Mouse (Mus musculus) CH12.LX (cell line): ENCODE data around the gene Itk. TPM values are rescaled to one million over a fixed set of nuclear protein-coding genes. Genes with fewer than 3 reads are reported as not detected.
A peak's percentile ranks its signal among the peaks of the same experiment; 100 is the strongest.

Source experiments
- DNase-seq: peaks from one replicate; pipeline ENCODE4 v3.0.0-alpha.2; 2013; ENCODE audit errors: extremely low read depth
- H3K27ac ChIP-seq: 2 replicates; pipeline ENCODE4 v1.5.1; 2012; ENCODE audit warnings: low read depth, mild to moderate bottlenecking, control low read depth, moderate library complexity; ENCODE audit not compliant: insufficient read depth
- H3K27me3 ChIP-seq: replicated peaks from 2 replicates; pipeline ENCODE3; 2012; ENCODE audit warnings: inconsistent platforms
- H3K36me3 ChIP-seq, 2 experiments: replicated peaks in 1 of 2; 2 replicates each; pipeline versions ENCODE3 to v1.6.1; 2012; ENCODE audit warnings: inconsistent platforms in 1 of 2, low read length in 1 of 2, mild to moderate bottlenecking in 1 of 2, mixed read lengths in 1 of 2, moderate library complexity in 1 of 2; ENCODE audit not compliant: control insufficient read depth in 1 of 2, insufficient read depth in 1 of 2
- H3K4me1 ChIP-seq, 2 experiments: 2 replicates each; pipeline ENCODE4 v1.6.1; 2012; ENCODE audit warnings: inconsistent platforms in 1 of 2, moderate library complexity in 1 of 2; ENCODE audit not compliant: insufficient read depth in 2 of 2, control insufficient read depth in 1 of 2
- H3K4me2 ChIP-seq: 2 replicates; pipeline ENCODE4 v1.6.1; 2012; ENCODE audit warnings: low read depth, mild to moderate bottlenecking, control low read depth; ENCODE audit not compliant: poor library complexity, insufficient read depth, severe bottlenecking
- H3K4me3 ChIP-seq, 3 experiments: fragments of 150-350 bp in 1 of 3; sonication (generic) in 1 of 3; replicated peaks in 1 of 3; 2 replicates each; pipeline versions ENCODE3 to v1.5.1; 2011 to 2012; ENCODE audit warnings: low read depth in 2 of 3, low read length in 2 of 3, mild to moderate bottlenecking in 2 of 3, moderate library complexity in 2 of 3, control low read depth in 1 of 3, improper control_type of control experiment in 1 of 3, inconsistent platforms in 1 of 3, mixed read lengths in 1 of 3; ENCODE audit not compliant: poor library complexity in 1 of 3
- H3K79me2 ChIP-seq: replicated peaks from 2 replicates; pipeline ENCODE4 v1.6.1; 2012; ENCODE audit warnings: mild to moderate bottlenecking, moderate library complexity; ENCODE audit not compliant: control insufficient read depth, poor library complexity, insufficient read depth, severe bottlenecking; ENCODE audit errors: extremely low read depth
- H3K9ac ChIP-seq: 2 replicates; pipeline ENCODE4 v1.6.1; 2012; ENCODE audit warnings: low read depth, mild to moderate bottlenecking, control low read depth, moderate library complexity; ENCODE audit not compliant: insufficient read depth
- H3K9me3 ChIP-seq: replicated peaks from 2 replicates; pipeline ENCODE3; 2012; ENCODE audit warnings: low read length, inconsistent platforms, mixed read lengths
- BHLHE40 ChIP-seq: IDR thresholded peaks from 2 replicates; pipeline ENCODE4 v1.6.1; 2011; ENCODE audit warnings: mild to moderate bottlenecking, low read depth, low read length, improper control_type of control experiment
- CHD1 ChIP-seq: IDR thresholded peaks from 2 replicates; pipeline ENCODE4 v1.6.1; 2012; ENCODE audit warnings: low read depth, low read length, improper control_type of control experiment, inconsistent platforms
- CHD2 ChIP-seq: IDR thresholded peaks from 2 replicates; pipeline ENCODE4 v1.6.1; 2011; ENCODE audit warnings: low read length, improper control_type of control experiment
- CTCF ChIP-seq, 2 experiments: IDR thresholded peaks in 1 of 2; conservative IDR thresholded peaks in 1 of 2; 2 replicates each; pipeline ENCODE4 v1.5.1; 2011 to 2012; ENCODE audit warnings: low read depth in 2 of 2, low read length in 2 of 2, improper control_type of control experiment in 1 of 2, inconsistent platforms in 1 of 2, mild to moderate bottlenecking in 1 of 2, moderate library complexity in 1 of 2
- E2F4 ChIP-seq: IDR thresholded peaks from 2 replicates; pipeline ENCODE4 v1.6.1; 2011; ENCODE audit warnings: low read depth, low read length, improper control_type of control experiment; ENCODE audit not compliant: insufficient replicate concordance
- ELF1 ChIP-seq: IDR thresholded peaks from 2 replicates; pipeline ENCODE4 v1.6.1; 2014; ENCODE audit warnings: low read depth, mild to moderate bottlenecking, inconsistent platforms, low read length, improper control_type of control experiment
- EP300 ChIP-seq: IDR thresholded peaks from 2 replicates; pipeline ENCODE4 v1.6.1; 2011; ENCODE audit warnings: low read length, improper control_type of control experiment
- ETS1 ChIP-seq: conservative IDR thresholded peaks from 2 replicates; pipeline ENCODE4 v1.6.1; 2012; ENCODE audit warnings: low read depth, mild to moderate bottlenecking, inconsistent platforms, low read length, improper control_type of control experiment, moderate library complexity
- GABPA ChIP-seq: IDR thresholded peaks from 2 replicates; pipeline ENCODE4 v1.6.1; 2012; ENCODE audit warnings: low read depth, low read length, improper control_type of control experiment, inconsistent platforms; ENCODE audit not compliant: insufficient replicate concordance
- HCFC1 ChIP-seq: IDR thresholded peaks from 2 replicates; pipeline ENCODE4 v1.6.1; 2012; ENCODE audit warnings: low read depth, mild to moderate bottlenecking, inconsistent platforms, low read length, improper control_type of control experiment
- IRF4 ChIP-seq: IDR thresholded peaks from 2 replicates; pipeline ENCODE4 v1.6.1; 2014; ENCODE audit warnings: low read depth, mild to moderate bottlenecking, inconsistent platforms, low read length, improper control_type of control experiment
- JUN ChIP-seq: IDR thresholded peaks from 2 replicates; pipeline ENCODE4 v1.6.1; 2011; ENCODE audit warnings: low read depth, mild to moderate bottlenecking, low read length, improper control_type of control experiment, moderate library complexity; ENCODE audit not compliant: insufficient read depth
- JUND ChIP-seq: conservative IDR thresholded peaks from 2 replicates; pipeline ENCODE4 v1.6.1; 2011; ENCODE audit warnings: low read depth, low read length, improper control_type of control experiment
- KAT2A ChIP-seq: IDR thresholded peaks from 2 replicates; pipeline ENCODE4 v1.6.1; 2012; ENCODE audit warnings: low read length, improper control_type of control experiment, inconsistent platforms; ENCODE audit not compliant: insufficient replicate concordance
- MAFK ChIP-seq: IDR thresholded peaks from 2 replicates; pipeline ENCODE4 v1.6.1; 2011; ENCODE audit warnings: low read length, improper control_type of control experiment; ENCODE audit not compliant: insufficient replicate concordance
- MAX ChIP-seq: IDR thresholded peaks from 2 replicates; pipeline ENCODE4 v1.6.1; 2011; ENCODE audit warnings: low read length, improper control_type of control experiment
- MAZ ChIP-seq: IDR thresholded peaks from 2 replicates; pipeline ENCODE4 v1.6.1; 2012; ENCODE audit warnings: low read depth, mild to moderate bottlenecking, inconsistent platforms, low read length, improper control_type of control experiment, moderate library complexity
- MEF2A ChIP-seq: IDR thresholded peaks from 2 replicates; pipeline ENCODE4 v1.6.1; 2014; ENCODE audit warnings: low read depth, mild to moderate bottlenecking, inconsistent platforms, low read length, improper control_type of control experiment, borderline replicate concordance
- MXI1 ChIP-seq: IDR thresholded peaks from 2 replicates; pipeline ENCODE4 v1.6.1; 2011; ENCODE audit warnings: mild to moderate bottlenecking, low read depth, low read length, improper control_type of control experiment
- MYC ChIP-seq: IDR thresholded peaks from 2 replicates; pipeline ENCODE4 v1.6.1; 2011; ENCODE audit warnings: low read depth, mild to moderate bottlenecking, improper control_type of control experiment, low read length
- NELFE ChIP-seq: IDR thresholded peaks from 2 replicates; pipeline ENCODE4 v1.6.1; 2011; ENCODE audit warnings: low read depth, low read length, improper control_type of control experiment
- NRF1 ChIP-seq: IDR thresholded peaks from 2 replicates; pipeline ENCODE4 v1.6.1; 2014; ENCODE audit warnings: low read depth, mild to moderate bottlenecking, inconsistent platforms, low read length, improper control_type of control experiment, moderate library complexity
- PAX5 ChIP-seq: IDR thresholded peaks from 2 replicates; pipeline ENCODE4 v1.6.1; 2012; ENCODE audit warnings: low read length, inconsistent platforms, mixed read lengths
- POLR2A ChIP-seq: IDR thresholded peaks from 2 replicates; pipeline ENCODE4 v1.6.1; 2011; ENCODE audit warnings: low read depth, mild to moderate bottlenecking, improper control_type of control experiment, low read length
- POLR2AphosphoS2 ChIP-seq: IDR thresholded peaks from 2 replicates; pipeline ENCODE4 v1.6.1; 2011; ENCODE audit warnings: low read depth, low read length, improper control_type of control experiment
- RAD21 ChIP-seq: IDR thresholded peaks from 2 replicates; pipeline ENCODE4 v1.6.1; 2011; ENCODE audit warnings: low read depth, mild to moderate bottlenecking, low read length, improper control_type of control experiment, moderate library complexity
- RCOR1 ChIP-seq: conservative IDR thresholded peaks from 2 replicates; pipeline ENCODE4 v1.6.1; 2012; ENCODE audit warnings: low read depth, mild to moderate bottlenecking, inconsistent platforms, low read length, improper control_type of control experiment
- SIN3A ChIP-seq: IDR thresholded peaks from 2 replicates; pipeline ENCODE4 v1.6.1; 2012; ENCODE audit warnings: low read length, improper control_type of control experiment, inconsistent platforms
- SMC3 ChIP-seq: IDR thresholded peaks from 2 replicates; pipeline ENCODE4 v1.6.1; 2011; ENCODE audit warnings: low read depth, low read length, improper control_type of control experiment
- TBP ChIP-seq: conservative IDR thresholded peaks from 2 replicates; pipeline ENCODE4 v1.6.1; 2011; ENCODE audit warnings: low read depth, low read length, improper control_type of control experiment
- TCF12 ChIP-seq: IDR thresholded peaks from 2 replicates; pipeline ENCODE4 v1.6.1; 2014; ENCODE audit warnings: low read depth, mild to moderate bottlenecking, inconsistent platforms, low read length, improper control_type of control experiment
- UBTF ChIP-seq: IDR thresholded peaks from 2 replicates; pipeline ENCODE4 v1.6.1; 2012; ENCODE audit warnings: low read depth, mild to moderate bottlenecking, inconsistent platforms, low read length, improper control_type of control experiment, moderate library complexity
- USF1 ChIP-seq: IDR thresholded peaks from 2 replicates; pipeline ENCODE4 v1.6.1; 2014; ENCODE audit warnings: low read depth, mild to moderate bottlenecking, inconsistent platforms, low read length, improper control_type of control experiment
- USF2 ChIP-seq: conservative IDR thresholded peaks from 2 replicates; pipeline ENCODE4 v1.6.1; 2011; ENCODE audit warnings: low read depth, low read length, improper control_type of control experiment
- ZC3H11A ChIP-seq: IDR thresholded peaks from 2 replicates; pipeline ENCODE4 v1.6.1; 2012; ENCODE audit warnings: low read depth, mild to moderate bottlenecking, inconsistent platforms, low read length, improper control_type of control experiment
- ZKSCAN1 ChIP-seq: IDR thresholded peaks from 2 replicates; pipeline ENCODE4 v1.6.1; 2012; ENCODE audit warnings: low read depth, inconsistent platforms, low read length, improper control_type of control experiment, borderline replicate concordance
- ZMIZ1 ChIP-seq: IDR thresholded peaks from 2 replicates; pipeline ENCODE4 v1.6.1; 2012; ENCODE audit warnings: low read depth, mild to moderate bottlenecking, inconsistent platforms, low read length, improper control_type of control experiment
- ZNF384 ChIP-seq: IDR thresholded peaks from 2 replicates; pipeline ENCODE4 v1.6.1; 2012; ENCODE audit warnings: low read depth, low read length, improper control_type of control experiment, inconsistent platforms
- dilution Hi-C: fragments of 300-500 bp; cut with MboI; formaldehyde crosslinking; loops from 2 replicates; pipeline ENCODE4 v1.14.3; 2020; ENCODE audit warnings: low sequenced_read_pairs; ENCODE audit not compliant: extremely low pct_unique_long_range_greater_than_20kb, extremely low pct_ligation_motif_present
- in situ Hi-C: fragments of 300-500 bp; cut with MboI; formaldehyde crosslinking; loops from 3 replicates; pipeline ENCODE4 v1.14.3; 2019; ENCODE audit warnings: low sequenced_read_pairs, low pct_ligation_motif_present, low pct_unique_long_range_greater_than_20kb, mixed read lengths
- polyA plus RNA-seq: library from polyadenylated mRNA; unstranded; fragments of >175 nt; gene quantifications from 2 replicates; pipeline ENCODE4 v1.2.1, GENCODE M21; 2012; ENCODE audit warnings: low read depth; ENCODE audit not compliant: insufficient read length
- total RNA-seq, 2 experiments: library from RNA; depleted of rRNA; stranded (reverse); fragments of 300-350 nt in 1 of 2; fragments of >200 nt in 1 of 2; gene quantifications; 2 replicates each; pipeline ENCODE4 v1.2.3; 2012 to 2014

Itk gene
- total and polyA plus RNA-seq, 3 experiments = 0.11 to 0.64 (median 0.17) TPM

DNA sequence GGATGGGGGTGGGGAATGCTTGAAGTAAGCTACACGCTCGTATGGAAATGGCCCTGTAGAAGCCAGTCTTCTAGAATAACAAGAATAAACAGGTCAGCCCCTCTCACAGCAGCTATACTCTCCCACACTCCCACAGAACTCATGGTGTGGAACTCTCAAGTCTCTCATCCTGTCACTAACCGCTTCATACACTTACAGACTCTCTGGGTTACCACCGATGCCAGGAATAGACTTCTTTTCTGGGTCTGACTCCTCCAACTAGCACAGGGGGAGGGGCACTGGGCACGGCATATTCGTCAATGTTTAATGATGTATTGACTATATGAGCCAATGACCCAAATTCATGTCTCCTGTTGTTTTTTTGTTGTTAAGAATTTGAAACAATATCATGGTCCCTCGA, 82.5 kb downstream of the Itk start:
- dilution Hi-C loops = no loop called here
- peaks cover 22 to 50% of the 10 kb centered on the region in 2 experiments for H3K4me1 ChIP-seq
- H3K36me3 ChIP-seq = peaks cover 12 to 40% of the 10 kb centered on the region in 2 experiments
- no peaks in the 10 kb centered on the region for H3K27me3 ChIP-seq
- H3K4me3 ChIP-seq = peak overlapping the region; percentile 41 to 56 (median 50)
- TF ChIP-seq CHD1 = peak; percentile 69
- TF ChIP-seq IRF4 = peak; percentile 93
- peak; percentile 37 for TF ChIP-seq ZNF384
- 0 out of 2 replicates have a peak, but pooled peaks have one; percentile 26 for TF ChIP-seq TBP
- TF ChIP-seq UBTF = no peak
- 0 out of 2 replicates have a peak, but pooled peaks have one; percentile 62 for TF ChIP-seq MAFK
- TF ChIP-seq EP300 = peak; percentile 82
- no peak; the same call in 1 of the 2 replicates for TF ChIP-seq HCFC1
- TF ChIP-seq JUN = 0 out of 2 replicates have a peak, but pooled peaks have one; percentile 31
- TF ChIP-seq USF1 = no peak
- TF ChIP-seq USF2 = no peak
- no peak; the same call in 1 of the 2 replicates for TF ChIP-seq RCOR1
- TF ChIP-seq MAZ = no peak
- TF ChIP-seq ELF1 = no peak
- TF ChIP-seq MEF2A = peak; percentile 98
- TF ChIP-seq MAX = peak; percentile 77
- TF ChIP-seq E2F4 = no peak
- TF ChIP-seq ZC3H11A = no peak
- peak; percentile 95 for TF ChIP-seq ETS1
- TF ChIP-seq NRF1 = no peak
- TF ChIP-seq NELFE = 0 out of 2 replicates have a peak, but pooled peaks have one; percentile 25
- peak; percentile 72; the same call in 1 of the 2 replicates for TF ChIP-seq MXI1
- 0 out of 2 replicates have a peak, but pooled peaks have one; percentile 14 for TF ChIP-seq KAT2A
- peak; percentile 81 for TF ChIP-seq BHLHE40
- no peak; the same call in 1 of the 2 replicates for TF ChIP-seq RAD21
- peak; percentile 92 for TF ChIP-seq CHD2
- TF ChIP-seq POLR2A = no peak
- TF ChIP-seq SIN3A = peak; percentile 80
- TF ChIP-seq JUND = peak; percentile 52
- no peak for TF ChIP-seq POLR2AphosphoS2
- no peak for TF ChIP-seq GABPA
- peak; percentile 49; the same call in 1 of the 2 replicates for TF ChIP-seq MYC
- no peak for TF ChIP-seq ZMIZ1
- no peak for TF ChIP-seq CTCF (conservative IDR thresholded peaks at IDR 0.05 in 1 of 2, IDR thresholded peaks at IDR 0.05 in 1 of 2; ENCODE audit: low read depth in 2 of 2, low read length in 2 of 2)
- no peak for TF ChIP-seq ZKSCAN1
- TF ChIP-seq TCF12 = peak; percentile 79
- peak; percentile 20; the same call in 1 of the 2 replicates for TF ChIP-seq SMC3
- TF ChIP-seq PAX5 = no peak
- TF ChIP-seq, all 38 proteins: peak for 20
- Histone ChIP-seq H3K79me2 (peaks cover 88% of the 10 kb centered on the region), H3K9ac (peak overlapping the region; percentile 90), H3K9me3 (no peaks in the 10 kb centered on the region), H3K27ac (peak overlapping the region; percentile 97), H3K4me2 (peak overlapping the region; percentile 85)
- peak; percentile 92 for DNase-seq
- in situ Hi-C loops = loop anchor here (5.0 kb wide), 2 partner anchors 41 to 131 kb away; partner anchors contain the start of gene Med7
